Mouse (Mus musculus) MEL (cell line): ENCODE results near the gene Meaf6.

Source experiments
- CHD2 ChIP-seq: IDR thresholded peaks from 2 replicates; pipeline ENCODE4 v1.6.1; 2011; ENCODE audit warnings: low read length, improper control_type of control experiment
- CTCF ChIP-seq, 3 experiments: IDR thresholded peaks in 2 of 3; conservative IDR thresholded peaks in 1 of 3; 2 replicates each; pipeline ENCODE4 v1.5.1; 2011 to 2012; ENCODE audit warnings: low read length in 3 of 3, low read depth in 2 of 3, mild to moderate bottlenecking in 2 of 3, improper control_type of control experiment in 1 of 3, inconsistent platforms in 1 of 3, mixed read lengths in 1 of 3, moderate library complexity in 1 of 3; ENCODE audit not compliant: control insufficient read depth in 1 of 3, insufficient read depth in 1 of 3, poor library complexity in 1 of 3, severe bottlenecking in 1 of 3
- EP300 ChIP-seq, 2 experiments: IDR thresholded peaks; 2 replicates each; pipeline ENCODE4 v1.6.1; 2011; ENCODE audit warnings: improper control_type of control experiment in 2 of 2, low read length in 2 of 2, low read depth in 1 of 2, mild to moderate bottlenecking in 1 of 2
- ETS1 ChIP-seq: IDR thresholded peaks from 2 replicates; pipeline ENCODE4 v1.6.1; 2012; ENCODE audit warnings: low read depth, mild to moderate bottlenecking, inconsistent platforms, low read length, improper control_type of control experiment, moderate library complexity
- USF1 ChIP-seq: IDR thresholded peaks from 2 replicates; pipeline ENCODE4 v1.6.1; 2014; ENCODE audit warnings: low read depth, mild to moderate bottlenecking, inconsistent platforms, low read length, improper control_type of control experiment, moderate library complexity

- TF ChIP-seq CTCF (IDR thresholded peaks at IDR 0.05 in 2 of 3, conservative IDR thresholded peaks at IDR 0.05 in 1 of 3; ENCODE audit: control insufficient read depth in 1 of 3, insufficient read depth in 1 of 3, low read depth in 2 of 3, low read length in 3 of 3, poor library complexity in 1 of 3, severe bottlenecking in 1 of 3) (no peak), USF1 (no peak), EP300 (IDR thresholded peaks at IDR 0.05; ENCODE audit: low read depth in 1 of 2, low read length in 2 of 2) (no peak), ETS1 (no peak), CHD2 (no peak)
Measured at GRCm38 (mm10) chr4:125056476-125056875, 28.5 kb upstream of the Meaf6 start.
